Mouse (Mus musculus): ENCODE measurements around the gene Rcor2. TPM values are rescaled to one million over a fixed set of nuclear protein-coding genes. Genes with fewer than 3 reads are reported as not detected.

Rcor2 gene
- polyA plus RNA-seq, 1 experiment from 2014 or later = 13.4 TPM

GRCm38 (mm10) chr19:7269290-7270044, 2.3 kb downstream of the Rcor2 start:
- H3K9me3 ChIP-seq (ENCODE audit: control insufficient read depth, low read length) = no peaks in the 10 kb centered on the region
- peak overlapping the region; percentile 88 for H3K4me3 ChIP-seq (replicated peaks; ENCODE audit: low read length)
- WGBS = 8% methylated on average over 11 of the region's 11 CpGs
- no peaks in the 10 kb centered on the region for H3K27me3 ChIP-seq (ENCODE audit: control insufficient read depth, insufficient read depth, low read length)
- peaks cover 51% of the 10 kb centered on the region for H3K4me1 ChIP-seq (replicated peaks; ENCODE audit: control insufficient read depth, insufficient read depth, low read length)
- H3K36me3 ChIP-seq (replicated peaks; ENCODE audit: control insufficient read depth, insufficient read depth) = peaks cover 39% of the 10 kb centered on the region
- peak overlapping the region; percentile 66 for H3K4me2 ChIP-seq (replicated peaks)
- peak overlapping the region; percentile 95 for H3K27ac ChIP-seq
- H3K9ac ChIP-seq = peak overlapping the region; percentile 80
- DNase-seq (ENCODE audit: low spot score) = no peak
- no peak for ATAC-seq (ENCODE audit: low FRiP score)

GRCm38 (mm10) chr19:7273486-7273885, 6.4 kb downstream of the Rcor2 start:
- no peak for ATAC-seq (ENCODE audit: low FRiP score)
- Histone ChIP-seq H3K9ac (no peak overlapping the region), H3K27ac (no peak overlapping the region), H3K9me3 (ENCODE audit: control insufficient read depth, low read length) (no peaks in the 10 kb centered on the region), H3K36me3 (replicated peaks; ENCODE audit: control insufficient read depth, insufficient read depth) (peaks cover 69% of the 10 kb centered on the region), H3K4me3 (replicated peaks; ENCODE audit: low read length) (no peak overlapping the region), H3K4me2 (replicated peaks) (no peak overlapping the region), H3K4me1 (replicated peaks; ENCODE audit: control insufficient read depth, insufficient read depth, low read length) (peaks cover 45% of the 10 kb centered on the region), H3K27me3 (ENCODE audit: control insufficient read depth, insufficient read depth, low read length) (no peaks in the 10 kb centered on the region)
- 90% methylated on average over 4 of the region's 4 CpGs for WGBS
- no peak for DNase-seq (ENCODE audit: low spot score)

GRCm38 (mm10) chr19:7274326-7274990, 7.3 kb downstream of the Rcor2 start:
- Histone ChIP-seq H3K4me3 (replicated peaks; ENCODE audit: low read length) (no peak overlapping the region), H3K4me1 (replicated peaks; ENCODE audit: control insufficient read depth, insufficient read depth, low read length) (peaks cover 42% of the 10 kb centered on the region), H3K36me3 (replicated peaks; ENCODE audit: control insufficient read depth, insufficient read depth) (peaks cover 73% of the 10 kb centered on the region), H3K27me3 (ENCODE audit: control insufficient read depth, insufficient read depth, low read length) (no peaks in the 10 kb centered on the region), H3K9me3 (ENCODE audit: control insufficient read depth, low read length) (no peaks in the 10 kb centered on the region), H3K27ac (peak overlapping the region; percentile 56), H3K9ac (peak overlapping the region; percentile 25; the same call in 1 of the 2 replicates), H3K4me2 (replicated peaks) (no peak overlapping the region)
- DNase-seq (ENCODE audit: low spot score) (peak; percentile 54), ATAC-seq (ENCODE audit: low FRiP score) (no peak)
- WGBS = 73% methylated on average over 13 of the region's 13 CpGs

GRCm38 (mm10) chr19:7275131-7275789, 8.1 kb downstream of the Rcor2 start:
- no peak for ATAC-seq (ENCODE audit: low FRiP score)
- no peak for DNase-seq (ENCODE audit: low spot score)
- Histone ChIP-seq H3K36me3 (replicated peaks; ENCODE audit: control insufficient read depth, insufficient read depth) (peaks cover 81% of the 10 kb centered on the region), H3K9ac (no peak overlapping the region), H3K4me3 (replicated peaks; ENCODE audit: low read length) (no peak overlapping the region), H3K4me2 (replicated peaks) (no peak overlapping the region), H3K27ac (peak overlapping the region; percentile 60), H3K4me1 (replicated peaks; ENCODE audit: control insufficient read depth, insufficient read depth, low read length) (peaks cover 34% of the 10 kb centered on the region), H3K9me3 (ENCODE audit: control insufficient read depth, low read length) (no peaks in the 10 kb centered on the region), H3K27me3 (ENCODE audit: control insufficient read depth, insufficient read depth, low read length) (no peaks in the 10 kb centered on the region)
- 46% methylated on average over 7 of the region's 7 CpGs for WGBS

GRCm38 (mm10) chr19:7276053-7276659, 9.0 kb downstream of the Rcor2 start:
- Histone ChIP-seq H3K4me1 (replicated peaks; ENCODE audit: control insufficient read depth, insufficient read depth, low read length) (peaks cover 27% of the 10 kb centered on the region; the same call in 1 of the 2 replicates), H3K27ac (peak overlapping the region; percentile 60), H3K36me3 (replicated peaks; ENCODE audit: control insufficient read depth, insufficient read depth) (peaks cover 84% of the 10 kb centered on the region), H3K27me3 (ENCODE audit: control insufficient read depth, insufficient read depth, low read length) (no peaks in the 10 kb centered on the region), H3K4me3 (replicated peaks; ENCODE audit: low read length) (no peak overlapping the region), H3K9ac (peak overlapping the region; percentile 4; the same call in 1 of the 2 replicates), H3K9me3 (ENCODE audit: control insufficient read depth, low read length) (no peaks in the 10 kb centered on the region), H3K4me2 (replicated peaks) (no peak overlapping the region)
- DNase-seq (ENCODE audit: low spot score) (no peak), ATAC-seq (ENCODE audit: low FRiP score) (peak; percentile 25; the same call in 1 of the 2 replicates)
- 25% methylated on average over 7 of the region's 7 CpGs for WGBS

GRCm38 (mm10) chr19:7276796-7277195, 9.7 kb downstream of the Rcor2 start:
- Histone ChIP-seq H3K27ac (peak overlapping the region; percentile 60), H3K4me2 (replicated peaks) (no peak overlapping the region), H3K4me1 (replicated peaks; ENCODE audit: control insufficient read depth, insufficient read depth, low read length) (peaks cover 27% of the 10 kb centered on the region; the same call in 1 of the 2 replicates), H3K4me3 (replicated peaks; ENCODE audit: low read length) (no peak overlapping the region), H3K9ac (peak overlapping the region; percentile 4; the same call in 1 of the 2 replicates), H3K9me3 (ENCODE audit: control insufficient read depth, low read length) (no peaks in the 10 kb centered on the region), H3K27me3 (ENCODE audit: control insufficient read depth, insufficient read depth, low read length) (no peaks in the 10 kb centered on the region), H3K36me3 (replicated peaks; ENCODE audit: control insufficient read depth, insufficient read depth) (peaks cover 84% of the 10 kb centered on the region)
- ATAC-seq (ENCODE audit: low FRiP score) (no peak), DNase-seq (ENCODE audit: low spot score) (no peak)
- 60% methylated on average over 7 of the region's 7 CpGs for WGBS

- 72% methylated on average over 6 of the region's 6 CpGs for WGBS
- Histone ChIP-seq H3K36me3 (replicated peaks; ENCODE audit: control insufficient read depth, insufficient read depth) (peaks cover 84% of the 10 kb centered on the region), H3K4me1 (replicated peaks; ENCODE audit: control insufficient read depth, insufficient read depth, low read length) (peaks cover 27% of the 10 kb centered on the region; the same call in 1 of the 2 replicates), H3K9me3 (ENCODE audit: control insufficient read depth, low read length) (no peaks in the 10 kb centered on the region), H3K4me3 (replicated peaks; ENCODE audit: low read length) (no peak overlapping the region), H3K4me2 (replicated peaks) (no peak overlapping the region), H3K27me3 (ENCODE audit: control insufficient read depth, insufficient read depth, low read length) (no peaks in the 10 kb centered on the region), H3K9ac (0 out of 2 replicates have a peak overlapping the region, but pooled peaks have one; percentile 6), H3K27ac (peak overlapping the region; percentile 56)
- ATAC-seq (ENCODE audit: low FRiP score) = no peak
- no peak for DNase-seq (ENCODE audit: low spot score)
Measured at GRCm38 (mm10) chr19:7278200-7278906, 11.2 kb downstream of the Rcor2 start.

- Histone ChIP-seq H3K27me3 (ENCODE audit: control insufficient read depth, insufficient read depth, low read length) (no peaks in the 10 kb centered on the region), H3K27ac (peak overlapping the region; percentile 56; the same call in 1 of the 2 replicates), H3K9ac (no peak overlapping the region), H3K4me1 (replicated peaks; ENCODE audit: control insufficient read depth, insufficient read depth, low read length) (peaks cover 27% of the 10 kb centered on the region; the same call in 1 of the 2 replicates), H3K4me2 (replicated peaks) (no peak overlapping the region), H3K36me3 (replicated peaks; ENCODE audit: control insufficient read depth, insufficient read depth) (peaks cover 84% of the 10 kb centered on the region), H3K9me3 (ENCODE audit: control insufficient read depth, low read length) (no peaks in the 10 kb centered on the region), H3K4me3 (replicated peaks; ENCODE audit: low read length) (no peak overlapping the region)
- WGBS = 42% methylated on average over 6 of the region's 6 CpGs
- 0 out of 2 replicates have a peak, but pooled peaks have one; percentile 9 for ATAC-seq (ENCODE audit: low FRiP score)
- peak; percentile 64 for DNase-seq (ENCODE audit: low spot score)
Measured at GRCm38 (mm10) chr19:7279114-7279513, 12.0 kb downstream of the Rcor2 start.
